Mouse (Mus musculus) thymus, postnatal 4 days (tissue): Measurements from ENCODE around the gene Ryr1.
A peak's percentile ranks its signal among the peaks of the same experiment; 100 is the strongest.
"Not testable (repeated sequence)": the region's sequence is repeated elsewhere in the genome, so short reads cannot be mapped to it uniquely, and the experiment has no call there.

Source experiments
- DNase-seq: peaks from one replicate; pipeline ENCODE4 v3.0.0; 2021

Gene Ryr1

DNA sequence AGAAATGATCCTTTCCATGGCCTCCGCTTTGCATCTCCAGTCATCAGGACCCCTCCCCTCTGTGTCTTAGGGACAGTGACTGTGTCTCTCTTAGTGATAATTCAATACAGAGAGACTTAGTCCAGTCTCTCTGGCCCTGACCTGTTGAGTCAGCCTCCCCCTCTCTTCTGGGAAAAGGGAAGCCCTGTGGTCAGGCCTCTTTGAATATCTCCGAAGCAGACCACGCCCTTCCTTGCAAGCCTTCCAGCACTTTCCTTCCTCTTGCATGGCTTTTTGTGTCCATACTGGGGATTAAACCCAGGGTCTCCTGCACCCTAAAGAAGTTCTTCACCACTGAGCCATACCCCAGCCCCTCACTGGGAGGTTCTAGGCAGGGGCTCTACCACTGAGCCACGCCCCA lies 19.0 kb upstream of the Ryr1 start:
- DNase-seq = no peak

DNA sequence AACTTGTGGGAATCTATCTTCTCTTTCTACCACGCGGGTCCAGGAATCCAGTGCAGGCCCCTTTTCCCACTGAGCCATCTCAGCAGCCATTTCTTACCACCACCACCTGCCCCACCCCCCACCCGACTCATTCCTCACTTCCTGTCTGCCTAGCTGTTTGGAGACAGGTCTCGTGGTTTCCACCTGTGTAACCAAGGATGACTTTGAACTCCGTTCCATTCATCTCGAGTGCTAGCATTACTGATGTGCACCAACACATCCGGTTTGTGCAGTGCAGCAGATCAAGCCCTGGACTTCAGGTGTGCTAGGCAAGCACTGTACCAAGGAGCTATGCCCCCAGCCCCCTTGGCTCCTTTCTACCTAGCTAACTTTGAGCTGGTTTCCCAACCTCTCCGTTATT lies 16.4 kb upstream of the Ryr1 start:
- DNase-seq = peak; percentile 55

DNA sequence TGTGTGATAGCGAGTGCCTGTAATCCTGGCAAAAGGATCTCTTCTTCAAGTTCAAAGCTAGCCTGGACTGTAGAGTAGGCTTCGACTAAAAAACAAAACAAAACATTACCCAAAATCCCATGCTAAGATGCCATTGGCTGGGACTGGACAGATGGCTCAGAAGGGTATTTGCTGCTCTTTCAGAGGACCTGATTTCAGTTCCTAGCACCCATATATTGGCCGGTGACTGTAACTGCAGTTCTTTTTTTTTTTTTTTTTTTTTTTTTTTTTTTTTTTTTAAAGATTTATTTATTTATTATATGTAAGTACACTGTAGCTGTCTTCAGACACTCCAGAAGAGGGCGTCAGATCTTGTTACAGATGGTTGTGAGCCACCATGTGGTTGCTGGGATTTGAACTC lies 14.3 kb upstream of the Ryr1 start:
- not testable (repeated sequence) for DNase-seq

DNA sequence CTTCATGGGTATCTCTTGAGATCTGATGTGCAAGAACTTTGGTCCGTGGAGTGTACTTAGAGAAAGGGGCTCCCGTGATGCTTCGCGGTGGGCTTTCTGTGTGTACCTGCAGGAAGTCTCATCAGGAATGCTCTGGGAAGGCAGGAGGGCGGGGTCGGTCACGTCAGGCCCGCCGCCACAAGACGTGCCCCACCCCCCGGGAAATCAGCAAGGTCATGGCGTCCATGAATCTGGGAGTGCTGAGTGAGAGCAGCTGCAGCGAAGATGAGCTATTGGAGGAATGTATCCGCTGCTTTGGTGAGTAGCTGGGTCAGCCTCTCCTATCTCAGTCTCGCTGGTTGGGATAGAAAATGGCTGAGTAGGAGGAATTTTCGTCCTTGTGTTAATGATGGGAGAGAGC lies 12.4 kb upstream of the Ryr1 start:
- no peak for DNase-seq

DNA sequence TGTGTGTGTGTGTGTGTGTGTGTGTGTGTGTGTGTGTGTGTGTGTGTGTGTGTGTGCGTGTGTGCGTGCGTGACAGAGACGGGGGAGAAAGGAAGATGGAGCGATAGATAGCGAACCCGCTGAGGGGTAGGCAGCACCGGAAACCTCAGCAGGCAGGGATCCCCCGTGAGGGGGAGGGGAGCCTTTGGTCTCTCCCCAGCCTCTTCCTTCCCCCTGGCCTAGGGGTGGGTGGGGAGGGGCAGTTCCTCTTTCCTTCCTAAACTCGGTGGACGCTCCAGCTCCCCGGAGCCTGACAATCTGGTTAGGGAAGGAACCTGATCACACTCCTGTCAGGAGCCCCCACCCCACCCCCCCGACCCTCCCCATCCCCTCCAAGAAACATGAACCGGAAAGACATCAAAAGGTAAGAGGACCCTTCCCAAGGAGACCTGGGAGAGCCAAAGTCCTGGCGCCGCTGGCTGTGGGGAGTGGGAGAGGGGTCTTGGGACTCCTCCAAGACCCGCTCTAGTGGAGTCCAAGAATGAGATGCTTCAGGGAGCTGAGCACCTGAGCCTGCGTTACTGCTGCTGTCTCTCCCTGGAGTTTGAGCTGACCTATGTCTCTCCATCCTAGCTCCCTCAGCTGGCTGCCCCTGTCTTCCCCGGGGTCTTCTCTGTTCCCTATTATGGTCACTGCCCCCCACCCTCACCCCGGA lies 9.9 kb upstream of the Ryr1 start, which contains the start of gene Rasgrp4:
Gene Rasgrp4 (plus strand): TSS at position 159 of the 694 bp plus-strand sequence.
- DNase-seq = peak; percentile 88

DNA sequence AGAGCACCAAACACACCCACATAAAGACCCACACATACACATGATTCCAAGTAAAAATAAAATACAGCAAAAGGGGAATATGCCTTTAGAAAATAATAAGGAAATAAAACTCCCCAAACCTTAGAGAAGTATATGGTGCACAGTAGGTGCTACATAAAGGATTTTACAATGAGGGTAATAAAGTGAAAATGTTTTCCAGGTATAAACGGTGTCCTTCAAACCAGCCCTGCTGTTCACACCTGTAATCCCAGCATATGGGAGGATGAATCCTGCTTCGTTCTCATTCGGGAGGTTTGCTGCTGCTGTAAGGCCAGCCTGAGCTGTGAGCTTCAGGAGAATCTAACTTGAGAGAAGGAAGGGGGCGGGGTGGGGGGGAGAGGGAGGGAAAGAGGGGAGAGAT lies 9.3 kb upstream of the Ryr1 start:
- DNase-seq = no peak

DNA sequence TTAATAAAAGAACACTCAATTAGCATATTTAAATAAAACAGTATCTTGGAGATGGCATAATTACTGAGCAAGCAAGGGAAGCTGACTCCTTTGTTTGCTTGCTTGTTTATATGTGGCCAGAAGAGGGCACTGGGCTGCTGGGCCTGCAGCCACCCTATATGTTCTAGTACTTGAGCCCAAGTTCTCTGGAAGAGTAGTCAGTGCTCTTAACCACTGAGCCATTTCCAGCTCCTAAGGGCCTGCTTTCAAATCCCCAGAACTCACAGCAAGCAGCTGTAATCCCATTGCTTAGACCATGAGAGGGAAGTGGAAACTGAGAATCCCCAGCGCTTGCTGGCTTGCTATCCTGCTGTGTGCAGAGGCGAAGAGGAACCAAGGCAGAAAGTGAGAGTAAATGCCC lies 3.7 kb upstream of the Ryr1 start:
- DNase-seq = peak; percentile 45

DNA sequence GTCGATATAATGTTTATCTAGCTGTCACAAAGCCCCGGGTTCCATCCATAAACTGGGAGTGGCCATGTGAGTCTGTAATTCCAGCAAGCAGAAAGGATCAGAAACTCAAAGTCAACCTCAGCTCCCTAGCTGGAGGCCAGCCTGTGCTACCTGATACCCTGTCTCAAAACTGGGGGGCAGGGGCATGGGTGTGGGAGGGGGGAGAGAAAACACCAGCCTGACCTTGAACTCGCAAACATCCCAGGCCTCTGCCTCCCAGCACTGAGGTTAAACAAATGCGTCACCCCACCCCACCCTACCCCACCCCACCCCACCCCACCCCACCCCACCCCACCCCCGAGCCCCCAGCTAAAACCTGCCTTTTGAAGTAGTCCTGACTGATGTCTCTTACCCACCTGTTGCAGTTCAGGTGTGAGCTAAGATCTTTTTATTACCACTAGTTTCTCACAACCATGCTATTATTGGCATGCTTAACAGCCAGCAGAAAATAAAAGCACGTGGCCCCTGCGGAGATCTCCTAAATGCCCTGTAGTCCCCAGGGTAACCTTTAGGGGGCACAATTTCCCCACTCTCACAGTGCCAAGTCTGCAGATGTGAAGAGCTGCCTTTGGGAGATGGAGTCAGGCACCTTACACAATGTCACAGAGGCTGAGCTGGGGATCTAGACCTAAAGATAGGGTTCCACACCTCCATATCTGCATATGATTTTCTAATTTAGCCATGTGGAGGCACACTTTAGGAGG lies 1.4 kb upstream of the Ryr1 start:
- peak; percentile 87 for DNase-seq

DNA sequence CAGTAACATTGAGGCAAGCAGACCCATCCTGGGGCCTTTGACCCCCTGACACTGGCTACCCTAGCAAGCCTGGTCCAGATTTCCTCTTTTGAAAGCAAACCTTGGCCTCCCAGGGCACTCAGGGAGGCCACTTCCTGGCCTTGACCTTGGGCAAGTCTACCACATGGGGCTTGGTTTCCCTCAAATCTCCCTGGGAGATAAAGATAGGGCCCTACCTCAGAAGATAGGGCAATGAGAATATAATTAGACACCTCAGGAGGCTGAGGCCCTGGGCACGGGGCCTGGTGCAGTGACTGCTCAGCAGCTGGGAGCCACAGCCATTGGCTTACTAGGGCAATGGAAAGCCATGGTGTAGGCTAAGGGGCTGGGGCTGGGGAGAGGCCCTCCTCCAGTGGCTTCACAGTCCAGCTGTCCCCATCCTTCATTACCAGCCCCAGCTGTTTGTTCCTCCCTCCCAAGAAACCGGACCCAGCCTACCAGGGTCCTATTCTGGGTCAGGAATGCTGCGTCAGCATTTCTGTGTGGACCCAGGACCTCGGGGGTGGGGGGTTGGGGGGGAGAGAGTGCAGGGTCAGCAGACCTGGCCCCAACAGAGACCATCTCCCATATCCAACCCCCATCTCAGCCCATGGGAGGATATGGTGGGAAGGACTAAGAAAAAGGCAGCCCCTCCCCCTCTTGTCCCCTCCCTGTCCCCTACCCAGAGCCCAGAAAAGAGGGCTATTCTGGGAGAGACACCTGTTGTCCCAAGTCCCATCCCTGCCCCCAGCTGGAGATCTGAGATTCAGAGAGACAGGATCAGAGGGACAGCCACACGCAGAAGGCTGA lies 1.2 kb downstream of the Ryr1 start:
- DNase-seq = no peak

DNA sequence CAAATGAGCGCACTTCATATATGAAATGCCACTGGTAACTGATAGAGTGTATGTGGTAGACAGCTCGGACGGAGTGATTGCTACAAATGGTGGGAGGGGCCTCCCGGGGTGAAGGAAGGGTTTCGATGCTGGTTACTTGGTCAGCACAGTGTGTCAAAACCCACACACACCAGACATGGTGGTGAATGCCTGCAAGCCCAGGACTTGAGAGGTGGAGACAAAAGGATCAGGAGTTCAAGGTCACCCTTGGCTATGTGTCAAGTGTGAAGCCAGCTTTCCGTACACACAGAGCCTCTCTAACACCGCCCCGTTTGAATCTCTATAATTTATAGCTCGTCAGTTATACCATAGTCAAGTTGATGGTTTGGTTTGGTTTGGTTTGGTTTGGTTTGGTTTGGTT lies 2.2 kb downstream of the Ryr1 start:
- no peak for DNase-seq

DNA sequence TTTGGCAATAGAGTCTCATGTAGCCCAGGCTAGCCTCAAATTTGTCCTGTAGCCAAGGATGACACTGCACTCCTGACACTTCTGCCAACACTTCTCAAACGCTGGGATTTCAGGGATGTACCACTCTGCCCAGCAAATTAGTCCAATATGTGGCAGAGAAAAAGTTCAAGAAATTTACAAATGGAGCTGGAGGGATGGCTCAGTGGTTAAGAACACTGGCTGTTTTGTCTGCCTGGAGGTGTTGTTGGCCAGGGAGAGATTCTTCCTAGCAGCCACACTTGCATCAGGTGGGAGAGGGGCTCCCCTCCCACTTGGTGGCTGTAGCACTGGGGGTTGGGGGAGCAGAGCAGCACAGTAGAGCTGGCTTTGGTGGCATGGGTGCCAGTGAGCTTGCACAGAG lies 5.5 kb downstream of the Ryr1 start:
- no peak for DNase-seq

DNA sequence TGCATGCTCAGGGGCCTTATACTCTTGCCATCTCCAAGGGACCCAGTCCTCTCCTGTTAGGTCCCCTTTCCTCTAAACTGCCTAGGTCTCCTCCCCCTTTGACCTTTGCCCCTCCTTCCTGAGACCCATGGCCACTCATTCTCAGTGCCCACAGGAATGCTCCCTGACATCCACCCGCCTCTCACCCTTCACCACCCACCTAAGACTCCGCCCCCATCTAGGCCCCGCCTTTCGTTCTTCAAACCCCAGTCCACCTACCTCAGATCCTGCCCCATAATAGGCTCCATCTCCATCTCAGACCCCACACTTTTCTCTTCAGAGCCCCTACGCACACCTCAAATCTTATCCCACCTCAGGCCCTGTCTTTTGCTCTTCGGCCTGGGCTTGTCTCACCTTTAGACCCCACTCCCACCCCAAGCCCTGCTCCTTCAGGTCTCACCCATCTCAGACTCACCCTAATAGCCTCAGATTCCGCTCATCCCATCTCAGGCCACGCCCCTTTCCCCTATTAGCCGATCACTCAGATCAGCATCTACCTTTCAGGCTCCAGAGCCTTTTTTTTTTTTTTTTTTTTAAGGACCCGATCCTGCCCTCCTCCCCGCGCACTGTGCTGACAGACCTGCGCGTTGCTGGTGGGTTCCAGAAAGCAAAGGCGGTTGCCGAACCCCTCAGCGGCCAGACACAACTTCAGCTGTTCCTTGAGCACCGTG lies 6.7 kb downstream of the Ryr1 start:
- DNase-seq = no peak

DNA sequence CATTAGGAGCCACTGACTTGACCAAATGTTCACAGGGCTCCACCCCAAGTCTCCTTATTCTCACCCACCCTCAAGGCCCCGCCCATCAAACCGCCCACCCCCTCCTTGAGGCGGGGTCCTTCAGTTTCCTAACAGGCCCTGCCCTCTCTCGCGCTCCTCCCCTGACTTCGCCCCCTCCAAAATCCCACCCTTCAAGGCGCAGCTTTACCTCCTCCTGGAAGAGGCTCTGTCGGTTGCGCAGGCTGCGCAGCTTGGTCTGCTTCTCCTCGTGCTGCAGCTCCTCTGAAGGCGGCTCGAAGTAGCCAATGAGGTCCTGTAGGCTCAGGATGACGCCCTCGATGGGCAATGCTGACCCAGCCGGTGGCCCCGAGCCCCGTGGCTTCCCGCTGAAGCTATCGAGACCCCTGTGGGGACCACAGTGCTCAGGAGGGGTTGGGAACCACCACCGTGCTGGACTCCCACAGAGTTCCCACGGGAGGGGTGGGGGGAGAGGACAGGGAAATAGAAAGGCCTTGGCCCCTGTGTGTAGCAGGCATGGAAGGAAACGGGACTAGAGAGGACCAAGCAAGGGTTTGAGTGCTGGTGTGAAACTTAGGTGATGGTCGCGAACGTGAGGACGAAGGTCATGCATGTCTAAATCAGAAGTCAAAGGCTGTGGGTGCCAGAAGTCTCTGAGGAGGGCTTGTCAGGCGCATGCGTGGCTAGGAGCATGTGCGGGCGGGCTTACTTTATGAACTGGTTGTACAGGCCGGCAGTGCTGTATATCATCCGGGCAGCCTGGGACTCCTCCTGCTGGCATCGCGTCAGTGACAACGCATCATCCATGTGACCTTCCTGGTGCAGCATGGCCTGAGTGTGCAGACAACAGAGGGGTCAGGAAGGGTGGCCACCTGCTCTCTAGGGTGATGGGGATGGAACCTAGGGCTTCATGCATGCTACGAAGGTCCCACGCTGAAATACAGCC lies 15.7 kb downstream of the Ryr1 start:
- DNase-seq = peak; percentile 72

DNA sequence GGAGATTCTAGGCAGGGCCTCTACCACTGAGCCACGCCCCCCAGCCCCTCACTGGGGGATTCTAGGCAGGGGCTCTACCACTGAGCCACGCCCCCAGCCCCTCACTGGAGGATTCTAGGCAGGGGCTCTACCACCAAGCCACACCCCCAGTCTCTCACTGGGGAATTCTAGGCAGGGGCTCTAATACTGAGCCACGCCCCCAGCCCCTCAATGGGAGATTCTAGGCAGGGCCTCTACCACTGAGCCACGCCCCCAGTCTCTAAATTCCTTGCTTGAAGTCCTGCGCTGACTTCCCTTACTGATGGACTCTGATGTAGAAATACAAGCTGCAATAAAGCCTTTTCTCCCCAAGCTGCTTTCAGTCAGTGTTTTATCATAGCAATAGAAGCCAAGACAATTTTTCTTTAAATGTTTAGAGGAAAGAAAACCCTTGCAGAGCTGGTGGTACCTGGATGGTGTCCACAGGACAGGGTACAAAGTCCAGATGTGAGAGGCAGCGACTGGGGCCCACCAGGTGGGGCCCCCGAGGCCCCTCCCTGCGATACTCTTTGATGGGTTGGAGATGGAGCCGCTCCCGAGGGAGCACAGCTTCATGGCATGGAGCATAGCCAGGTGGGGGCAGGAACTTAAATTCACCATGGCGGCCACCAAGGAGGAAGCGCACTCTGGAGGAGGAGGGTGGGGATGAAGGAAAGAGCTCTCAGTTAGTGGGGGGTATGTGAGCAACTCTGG lies 23.5 kb downstream of the Ryr1 start:
- DNase-seq = no peak

DNA sequence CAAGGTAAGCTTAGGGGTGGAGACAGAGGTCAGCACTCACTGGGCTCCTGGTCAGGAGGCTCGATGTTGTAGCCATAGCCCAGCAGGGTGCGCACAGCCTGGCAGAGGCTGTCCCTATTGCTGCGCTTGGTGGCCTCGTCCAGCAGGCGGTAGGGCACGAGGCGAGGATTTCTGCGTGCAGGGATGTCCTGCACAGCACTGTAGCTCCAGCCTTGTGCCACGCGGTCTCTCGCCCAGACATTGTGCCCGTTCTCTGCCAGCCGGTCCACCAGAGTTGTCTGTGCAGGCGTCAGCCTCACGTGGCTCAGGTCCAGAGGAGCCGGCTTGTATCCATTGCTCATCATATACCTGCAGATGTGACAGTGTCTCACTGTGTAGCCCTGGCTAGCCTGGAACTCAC lies 27.8 kb downstream of the Ryr1 start:
- DNase-seq = no peak

DNA sequence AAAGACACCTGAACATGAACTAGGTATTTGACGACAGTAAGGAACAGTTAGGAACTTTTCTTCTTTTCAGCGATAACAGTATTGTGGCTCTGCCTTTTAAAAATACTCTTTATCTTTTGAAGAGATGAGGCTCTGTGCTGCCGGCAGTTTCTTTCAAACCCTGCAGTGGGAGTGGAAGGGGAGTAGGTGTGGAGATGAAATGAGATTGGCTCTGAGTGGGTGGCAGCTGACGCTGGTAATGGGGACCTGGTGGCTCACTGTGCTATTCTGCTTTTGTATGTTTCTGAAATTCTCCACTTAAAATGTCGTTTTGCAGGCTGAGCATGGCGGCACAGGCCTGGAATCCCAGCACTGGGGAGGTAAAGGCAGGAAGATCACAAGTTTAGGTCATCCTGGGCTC lies 36.2 kb downstream of the Ryr1 start:
- DNase-seq = no peak

DNA sequence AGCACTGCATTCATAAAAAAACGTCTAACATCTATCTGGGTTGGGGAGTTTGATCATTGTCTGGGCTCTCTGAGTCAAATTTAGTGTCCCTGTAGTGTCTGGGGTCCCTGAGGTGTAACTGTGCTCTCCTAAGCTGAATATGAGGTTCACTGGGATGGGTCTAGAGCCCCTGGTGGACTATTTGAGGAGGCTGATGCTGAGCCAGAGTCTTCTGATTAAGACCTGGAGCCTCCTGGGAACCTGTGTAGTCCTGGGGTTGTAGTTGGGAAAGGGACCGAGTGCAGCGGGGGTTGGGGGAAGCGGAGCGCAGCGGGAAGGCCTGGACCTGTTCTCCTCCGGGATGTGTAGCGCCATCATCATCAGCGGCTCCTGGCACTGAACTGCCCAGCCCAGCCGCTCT lies 38.1 kb downstream of the Ryr1 start:
- DNase-seq = peak; percentile 23

DNA sequence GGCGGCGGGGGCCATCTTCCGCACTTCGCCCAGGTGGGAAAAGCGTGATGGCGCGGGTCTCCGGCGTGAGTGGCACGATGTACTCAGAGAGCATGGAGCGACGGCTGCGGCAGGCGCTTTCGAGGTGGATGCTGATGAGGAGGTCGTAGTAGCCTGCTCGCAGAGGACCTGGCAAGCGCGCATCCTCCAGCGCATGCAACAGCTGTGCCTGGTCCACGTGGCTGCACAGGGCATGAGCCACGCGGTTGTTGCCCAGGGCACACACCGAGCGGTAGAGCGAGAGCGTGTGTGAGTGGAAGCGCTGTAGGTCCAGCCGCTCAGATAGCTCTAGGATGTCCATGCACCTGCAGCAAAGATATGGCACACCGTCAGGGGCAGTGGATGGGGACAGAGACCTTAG lies 39.0 kb downstream of the Ryr1 start:
- no peak for DNase-seq

DNA sequence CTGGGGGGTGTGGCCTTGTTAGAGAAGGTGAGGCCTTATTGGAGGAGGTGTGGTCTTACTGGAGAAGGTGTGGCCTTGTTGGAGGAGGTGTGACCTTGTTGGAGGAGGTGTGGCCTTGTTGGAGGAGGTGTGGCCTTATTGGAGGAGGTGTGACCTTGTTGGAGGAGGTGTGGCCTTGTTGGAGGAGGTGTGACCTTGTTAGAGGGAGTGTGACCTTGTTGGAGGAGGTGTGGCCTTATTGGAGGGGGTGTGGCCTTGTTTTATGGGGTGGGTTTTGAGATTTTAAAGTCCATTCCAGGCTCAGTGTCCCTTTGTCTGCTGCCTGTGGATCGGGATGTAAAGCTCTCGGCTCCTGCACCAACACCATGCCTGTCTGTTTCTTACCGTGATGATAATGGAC lies 40.6 kb downstream of the Ryr1 start:
- DNase-seq = no peak

DNA sequence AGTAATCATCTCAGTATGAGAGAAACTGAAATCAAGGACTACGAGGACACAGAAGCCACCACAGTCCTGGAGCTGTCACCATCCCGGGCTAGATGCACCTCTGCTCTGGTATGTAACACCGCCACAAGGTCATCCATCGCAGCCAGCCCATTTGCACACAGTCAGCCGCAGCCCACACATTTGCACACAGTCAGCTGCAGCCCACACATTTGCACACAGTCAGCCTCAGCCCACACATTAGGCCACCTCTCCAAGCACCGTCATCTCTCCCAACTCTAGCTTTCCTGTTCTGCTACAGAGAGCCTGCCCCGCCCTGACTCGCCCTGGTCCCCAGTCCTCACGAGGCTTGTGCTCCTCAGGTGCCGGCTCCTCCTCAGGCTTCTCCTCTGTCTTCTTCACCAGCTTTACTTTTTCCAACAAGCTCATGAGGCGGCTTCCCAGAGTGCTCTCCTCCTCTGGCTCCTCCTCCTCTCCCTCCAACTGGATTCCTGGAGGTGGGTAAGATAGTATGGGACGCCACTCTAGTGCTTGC lies 45.5 kb downstream of the Ryr1 start:
- no peak for DNase-seq

DNA sequence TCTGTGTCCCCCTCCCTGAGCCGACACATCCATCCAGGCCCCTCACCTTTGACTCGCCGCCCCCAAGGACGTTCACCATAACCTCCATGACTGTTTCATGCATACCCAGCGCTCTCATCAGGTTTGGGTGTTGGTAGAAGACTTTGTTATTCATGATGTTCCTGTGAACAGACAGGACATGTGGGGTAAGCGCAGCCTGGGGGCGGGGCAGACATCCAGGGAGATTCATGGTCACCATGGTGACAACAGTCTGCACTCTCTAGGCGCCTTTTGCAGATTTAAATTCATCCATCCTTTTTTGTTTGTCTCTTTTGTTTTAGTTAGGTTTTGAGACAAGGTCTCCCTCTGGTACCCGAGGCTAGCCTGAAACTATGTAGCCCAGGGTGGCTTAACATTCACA lies 48.0 kb downstream of the Ryr1 start:
- DNase-seq = no peak
